Mouse (Mus musculus) lung, embryonic 14.5 days (tissue): ENCODE measurements at regions not wholly inside any gene's neighbourhood (a gene's known extent, or its start where the extent isn't known, plus 50 kb on each side); places are given as distances from the start of the nearest gene placed in this dataset.

Experiments
- ATAC-seq: fragments of 200-750 bp; cut with Nextera tagmentation; 2 replicates; pipeline ENCODE4 v1.8.0; 2017; ENCODE audit warnings: mild to moderate bottlenecking, moderate TSS enrichment, moderate library complexity; ENCODE audit not compliant: insufficient read depth
- DNase-seq: peaks from one replicate; pipeline ENCODE4 v3.0.0-alpha.2; 2015
- H3K27ac ChIP-seq: fragments of 300-500 bp; sonication (generic); 2 replicates; pipeline ENCODE4 v1.5.1; 2014; ENCODE audit warnings: low read depth, mild to moderate bottlenecking, moderate library complexity
- H3K27me3 ChIP-seq: fragments of 300-500 bp; sonication (generic); 2 replicates; pipeline ENCODE4 v1.6.1; 2014; ENCODE audit warnings: low read length, control low read depth; ENCODE audit not compliant: insufficient read depth
- H3K36me3 ChIP-seq: fragments of 300-500 bp; sonication (generic); 2 replicates; pipeline ENCODE4 v1.6.1; 2014; ENCODE audit warnings: control low read depth; ENCODE audit not compliant: insufficient read depth
- H3K4me1 ChIP-seq: fragments of 300-500 bp; sonication (generic); 2 replicates; pipeline ENCODE4 v1.6.1; 2014; ENCODE audit warnings: antibody characterized with exemption, control low read depth; ENCODE audit not compliant: insufficient read depth
- H3K4me2 ChIP-seq: fragments of 300-500 bp; sonication (generic); 2 replicates; pipeline ENCODE4 v1.6.1; 2014; ENCODE audit warnings: mild to moderate bottlenecking
- H3K4me3 ChIP-seq: fragments of 300-500 bp; sonication (generic); 2 replicates; pipeline ENCODE4 v1.5.1; 2014; ENCODE audit warnings: low read depth, low read length
- H3K9ac ChIP-seq: fragments of 300-500 bp; sonication (generic); 2 replicates; pipeline ENCODE4 v1.6.1; 2014
- H3K9me3 ChIP-seq: fragments of 300-500 bp; sonication (generic); 2 replicates; pipeline ENCODE4 v1.6.1; 2016; ENCODE audit warnings: low read depth, low read length, control low read depth
- CTCF ChIP-seq: IDR thresholded peaks from 2 replicates; pipeline ENCODE4 v1.5.1; 2016; ENCODE audit warnings: antibody characterized with exemption, low read depth
- WGBS: fragments of 180-500 bp; shearing (Covaris S2); extraction: QIAGEN DNeasy Blood & Tissue Kit; methylation state at CpG from one replicate; pipeline ENCODE4 v1.1.7; 2014; 5-methylcytosine and 5-hydroxymethylcytosine counted together

- H3K36me3 ChIP-seq, result no peaks in the 10 kb centered on the region
- no peak for TF ChIP-seq CTCF
- DNase-seq (peak; percentile 77), ATAC-seq (peak; percentile 65)
- H3K4me2 ChIP-seq, result no peak overlapping the region
- H3K9ac ChIP-seq, result no peak overlapping the region
- no peak overlapping the region for H3K27ac ChIP-seq
- H3K4me1 ChIP-seq, result peaks cover 2% of the 10 kb centered on the region
- no peak overlapping the region for H3K4me3 ChIP-seq
- no peaks in the 10 kb centered on the region for H3K9me3 ChIP-seq
- no peaks in the 10 kb centered on the region for H3K27me3 ChIP-seq
- WGBS, result 46% methylated on average over 12 of the region's 12 CpGs
Measured at GRCm38 (mm10) chr16:29959939-29960637, 104.1 kb upstream of the Hes1 start.

- H3K27ac ChIP-seq, result no peak overlapping the region
- DNase-seq, result peak; percentile 42
- H3K4me1 ChIP-seq, result peaks cover 2% of the 10 kb centered on the region
- H3K4me3 ChIP-seq, result no peak overlapping the region
- H3K4me2 ChIP-seq, result no peak overlapping the region
- ATAC-seq, result no peak
- H3K27me3 ChIP-seq, result no peaks in the 10 kb centered on the region
- WGBS, result 32% methylated on average over 4 of the region's 4 CpGs
- H3K9ac ChIP-seq, result no peak overlapping the region
- H3K36me3 ChIP-seq, result no peaks in the 10 kb centered on the region
- no peak for TF ChIP-seq CTCF
- H3K9me3 ChIP-seq, result no peaks in the 10 kb centered on the region
Measured at GRCm38 (mm10) chr16:29963284-29963683, 100.9 kb upstream of the Hes1 start.

- Histone ChIP-seq H3K9me3 (no peaks in the 10 kb centered on the region), H3K4me3 (no peak overlapping the region), H3K9ac (no peak overlapping the region), H3K4me1 (peaks cover 5% of the 10 kb centered on the region), H3K27me3 (no peaks in the 10 kb centered on the region), H3K36me3 (no peaks in the 10 kb centered on the region), H3K27ac (no peak overlapping the region), H3K4me2 (no peak overlapping the region)
- WGBS, result 91% methylated on average over 8 of the region's 8 CpGs
- TF ChIP-seq CTCF, result no peak
- ATAC-seq, result no peak
- DNase-seq, result no peak
Measured at GRCm38 (mm10) chr16:29964563-29964962, 99.6 kb upstream of the Hes1 start.

- no peak overlapping the region for H3K4me3 ChIP-seq
- no peak overlapping the region for H3K9ac ChIP-seq
- 0 out of 2 replicates have a peak overlapping the region, but pooled peaks have one; percentile 33 for H3K27ac ChIP-seq
- H3K4me1 ChIP-seq, result peaks cover 3% of the 10 kb centered on the region; the same call in 1 of the 2 replicates
- no peak overlapping the region for H3K4me2 ChIP-seq
- no peaks in the 10 kb centered on the region for H3K9me3 ChIP-seq
- TF ChIP-seq CTCF, result no peak
- H3K36me3 ChIP-seq, result no peaks in the 10 kb centered on the region
- no peaks in the 10 kb centered on the region for H3K27me3 ChIP-seq
- ATAC-seq, result peak; percentile 65; the same call in 1 of the 2 replicates
- WGBS, result 47% methylated on average over 5 of the region's 5 CpGs
- no peak for DNase-seq
Measured at GRCm38 (mm10) chr16:29968743-29969142, 95.4 kb upstream of the Hes1 start.

- no peaks in the 10 kb centered on the region for H3K36me3 ChIP-seq
- no peak overlapping the region for H3K4me3 ChIP-seq
- 47% methylated on average over 1 of the region's 1 CpGs for WGBS
- H3K27me3 ChIP-seq, result no peaks in the 10 kb centered on the region
- no peak overlapping the region for H3K27ac ChIP-seq
- no peak for TF ChIP-seq CTCF
- DNase-seq (no peak), ATAC-seq (no peak)
- no peak overlapping the region for H3K9ac ChIP-seq
- peaks cover 9% of the 10 kb centered on the region for H3K4me1 ChIP-seq
- no peaks in the 10 kb centered on the region for H3K9me3 ChIP-seq
- H3K4me2 ChIP-seq, result no peak overlapping the region
Measured at GRCm38 (mm10) chr16:29972741-29973141, 91.4 kb upstream of the Hes1 start.

- ATAC-seq (no peak), DNase-seq (peak; percentile 64)
- no peaks in the 10 kb centered on the region for H3K27me3 ChIP-seq
- H3K9ac ChIP-seq, result no peak overlapping the region
- no peaks in the 10 kb centered on the region for H3K9me3 ChIP-seq
- WGBS, result 18% methylated on average over 7 of the region's 7 CpGs
- H3K4me2 ChIP-seq, result no peak overlapping the region
- H3K27ac ChIP-seq, result no peak overlapping the region
- TF ChIP-seq CTCF, result no peak
- peaks cover 13% of the 10 kb centered on the region for H3K4me1 ChIP-seq
- no peak overlapping the region for H3K4me3 ChIP-seq
- no peaks in the 10 kb centered on the region for H3K36me3 ChIP-seq
Measured at GRCm38 (mm10) chr16:29973250-29973649, 90.9 kb upstream of the Hes1 start.

GRCm38 (mm10) chr16:29975800-29976199 is 88.4 kb upstream of the Hes1 start:
- no peak overlapping the region for H3K4me3 ChIP-seq
- H3K36me3 ChIP-seq, result no peaks in the 10 kb centered on the region
- no peaks in the 10 kb centered on the region for H3K27me3 ChIP-seq
- ATAC-seq (no peak), DNase-seq (no peak)
- no peak overlapping the region for H3K4me2 ChIP-seq
- 84% methylated on average over 3 of the region's 3 CpGs for WGBS
- H3K9ac ChIP-seq, result no peak overlapping the region
- H3K4me1 ChIP-seq, result peaks cover 10% of the 10 kb centered on the region
- H3K9me3 ChIP-seq, result no peaks in the 10 kb centered on the region
- TF ChIP-seq CTCF, result no peak
- H3K27ac ChIP-seq, result no peak overlapping the region
